Mouse (Mus musculus) heart, embryonic 12.5 days (tissue): ENCODE measurements around the gene Slc8a3. TPM values are rescaled to one million over a fixed set of nuclear protein-coding genes. Genes with fewer than 3 reads are reported as not detected.

Experiments used
- ATAC-seq: fragments of 200-750 bp; cut with Nextera tagmentation; 2 replicates; pipeline ENCODE4 v1.8.0; 2017; ENCODE audit warnings: moderate TSS enrichment, moderate library complexity; ENCODE audit not compliant: insufficient number of reproducible peaks, low FRiP score
- H3K27ac ChIP-seq: fragments of 300-500 bp; sonication (generic); 2 replicates; pipeline ENCODE4 v1.5.1; 2016; ENCODE audit warnings: mild to moderate bottlenecking, moderate library complexity; ENCODE audit not compliant: poor library complexity, severe bottlenecking
- H3K27me3 ChIP-seq: fragments of 300-500 bp; sonication (generic); replicated peaks from 2 replicates; pipeline ENCODE4 v1.6.1; 2016; ENCODE audit warnings: mild to moderate bottlenecking, moderate library complexity
- H3K36me3 ChIP-seq: fragments of 300-500 bp; sonication (generic); 2 replicates; pipeline ENCODE4 v1.6.1; 2016; ENCODE audit warnings: mild to moderate bottlenecking, moderate library complexity
- H3K4me1 ChIP-seq: fragments of 300-500 bp; sonication (generic); replicated peaks from 2 replicates; pipeline ENCODE4 v1.6.1; 2016; ENCODE audit warnings: mild to moderate bottlenecking
- H3K4me2 ChIP-seq: fragments of 300-500 bp; sonication (generic); 2 replicates; pipeline ENCODE4 v1.6.1; 2016; ENCODE audit warnings: mild to moderate bottlenecking, moderate library complexity
- H3K4me3 ChIP-seq: fragments of 300-500 bp; sonication (generic); 2 replicates; pipeline ENCODE4 v1.5.1; 2016; ENCODE audit warnings: mild to moderate bottlenecking
- H3K9ac ChIP-seq: fragments of 300-500 bp; sonication (generic); 2 replicates; pipeline ENCODE4 v1.6.1; 2016; ENCODE audit warnings: mild to moderate bottlenecking, moderate library complexity
- H3K9me3 ChIP-seq: fragments of 300-500 bp; sonication (generic); replicated peaks from 2 replicates; pipeline ENCODE4 v1.6.1; 2016; ENCODE audit warnings: mild to moderate bottlenecking, moderate library complexity
- WGBS: fragments of 180-500 bp; shearing (Covaris S2); methylation state at CpG from one replicate; pipeline ENCODE4 v1.1.7; 2016; 5-methylcytosine and 5-hydroxymethylcytosine counted together
- polyA plus RNA-seq: library from polyadenylated mRNA; unstranded; fragments of >200 nt; fragmentation: Nextera tagmentation; extraction: Ambion mirVana; gene quantifications from 2 replicates; pipeline ENCODE4 v1.2.1, GENCODE M21; 2016

The Slc8a3 gene
- polyA plus RNA-seq, 1 experiment from 2014 or later = 0.43 TPM

DNA sequence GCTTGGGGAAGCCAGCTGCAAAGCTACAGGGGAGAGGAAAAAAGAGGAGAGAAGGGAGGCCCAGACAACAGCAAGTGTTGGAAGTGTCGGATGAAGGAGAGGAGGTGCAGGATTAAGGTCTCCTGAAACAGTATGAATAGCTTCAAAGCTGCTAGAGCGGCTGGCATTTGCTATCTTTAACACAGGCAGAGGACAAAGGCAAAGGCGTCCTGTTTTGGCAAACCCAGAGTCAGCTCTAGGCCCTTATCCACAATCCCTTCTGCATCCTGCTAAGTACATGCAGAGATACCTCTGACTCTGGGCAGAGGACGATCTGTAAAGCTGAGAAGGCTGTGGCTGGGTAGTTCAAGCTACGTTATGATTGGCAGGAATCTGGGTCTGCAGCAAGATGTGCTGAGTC is 38.4 kb downstream of the Slc8a3 start:
- peaks cover 11% of the 10 kb centered on the region for H3K4me1 ChIP-seq
- 0 out of 2 replicates have a peak, but pooled peaks cover 4% of the 10 kb centered on the region for H3K9me3 ChIP-seq
- 20% methylated on average over 5 of the region's 5 CpGs for WGBS
- H3K27ac ChIP-seq = no peak overlapping the region
- no peak overlapping the region for H3K4me2 ChIP-seq
- no peaks in the 10 kb centered on the region for H3K36me3 ChIP-seq
- H3K4me3 ChIP-seq = no peak overlapping the region
- H3K9ac ChIP-seq = no peak overlapping the region
- H3K27me3 ChIP-seq = no peaks in the 10 kb centered on the region
- no peak for ATAC-seq

DNA sequence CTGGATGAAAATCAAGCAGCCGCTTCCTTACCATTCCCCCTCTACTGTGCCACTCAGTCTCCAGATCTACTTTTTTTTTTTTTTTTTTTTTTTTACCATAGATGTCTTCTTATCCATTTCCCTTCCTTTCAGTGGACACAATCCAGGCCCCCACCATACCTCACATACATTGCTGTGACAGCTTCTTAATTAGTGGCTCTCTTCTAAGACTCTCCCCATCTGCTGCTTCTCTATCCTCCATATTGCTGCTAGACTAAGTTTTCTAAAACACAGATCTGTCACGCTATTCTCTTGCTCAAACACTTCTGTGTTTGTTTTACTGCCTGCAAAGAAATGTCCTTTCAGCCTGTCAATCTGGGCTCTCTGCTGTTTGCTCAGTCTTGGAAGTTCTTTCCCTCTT is 54.9 kb downstream of the Slc8a3 start:
- Histone ChIP-seq H3K9ac (no peak overlapping the region), H3K27me3 (no peaks in the 10 kb centered on the region), H3K9me3 (no peaks in the 10 kb centered on the region), H3K36me3 (no peaks in the 10 kb centered on the region), H3K4me1 (no peaks in the 10 kb centered on the region), H3K4me3 (no peak overlapping the region), H3K27ac (no peak overlapping the region), H3K4me2 (no peak overlapping the region)
- ATAC-seq = no peak
- 77% methylated on average over 2 of the region's 2 CpGs for WGBS

DNA sequence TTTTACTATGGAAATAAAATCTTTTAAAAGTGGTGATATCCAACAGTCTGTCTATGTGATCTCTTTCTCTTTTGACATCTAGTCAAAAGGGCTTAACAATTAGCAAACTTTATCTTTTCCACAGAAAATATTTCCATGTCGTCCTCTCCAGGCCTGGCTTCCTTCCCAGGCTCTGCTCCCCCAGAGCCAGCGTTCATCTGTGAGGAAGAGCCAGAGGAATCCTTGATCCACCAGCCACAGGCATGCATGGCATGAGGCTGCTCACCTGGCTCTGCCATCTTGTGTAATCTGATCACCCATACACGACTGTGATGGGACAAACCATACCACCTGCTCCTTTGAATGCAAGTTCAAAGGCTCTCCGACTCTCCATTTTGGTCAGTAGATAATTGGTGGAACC is 58.4 kb downstream of the Slc8a3 start:
- H3K36me3 ChIP-seq = no peaks in the 10 kb centered on the region
- H3K9me3 ChIP-seq = no peaks in the 10 kb centered on the region
- H3K27ac ChIP-seq = no peak overlapping the region
- no peaks in the 10 kb centered on the region for H3K4me1 ChIP-seq
- H3K9ac ChIP-seq = no peak overlapping the region
- no peaks in the 10 kb centered on the region for H3K27me3 ChIP-seq
- ATAC-seq = no peak
- WGBS = 56% methylated on average over 4 of the region's 4 CpGs
- H3K4me3 ChIP-seq = no peak overlapping the region
- no peak overlapping the region for H3K4me2 ChIP-seq

DNA sequence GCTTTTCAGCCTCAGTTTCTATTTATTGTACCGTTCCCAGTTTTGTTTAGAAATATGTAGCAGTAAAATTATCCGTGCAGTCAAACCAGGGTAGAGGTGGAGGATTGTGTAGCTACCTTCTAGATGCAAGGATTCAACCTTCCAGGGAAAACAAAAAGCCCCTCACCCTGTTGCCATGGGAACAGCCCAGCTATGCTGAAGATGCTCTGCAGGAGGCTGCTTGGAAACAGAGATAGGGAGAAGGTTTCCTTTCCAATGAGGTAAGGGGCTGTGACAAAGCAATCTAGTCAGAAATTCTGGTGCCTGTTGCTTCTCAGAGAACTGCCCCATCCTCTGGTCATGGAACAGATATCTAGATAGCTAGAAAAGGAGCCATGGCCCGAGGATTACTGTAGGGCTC is 59.6 kb downstream of the Slc8a3 start:
- Histone ChIP-seq H3K27me3 (no peaks in the 10 kb centered on the region), H3K9me3 (no peaks in the 10 kb centered on the region), H3K4me2 (no peak overlapping the region), H3K9ac (no peak overlapping the region), H3K4me1 (no peaks in the 10 kb centered on the region), H3K36me3 (no peaks in the 10 kb centered on the region), H3K27ac (no peak overlapping the region), H3K4me3 (no peak overlapping the region)
- no peak for ATAC-seq
- 53% methylated on average over 3 of the region's 3 CpGs for WGBS

DNA sequence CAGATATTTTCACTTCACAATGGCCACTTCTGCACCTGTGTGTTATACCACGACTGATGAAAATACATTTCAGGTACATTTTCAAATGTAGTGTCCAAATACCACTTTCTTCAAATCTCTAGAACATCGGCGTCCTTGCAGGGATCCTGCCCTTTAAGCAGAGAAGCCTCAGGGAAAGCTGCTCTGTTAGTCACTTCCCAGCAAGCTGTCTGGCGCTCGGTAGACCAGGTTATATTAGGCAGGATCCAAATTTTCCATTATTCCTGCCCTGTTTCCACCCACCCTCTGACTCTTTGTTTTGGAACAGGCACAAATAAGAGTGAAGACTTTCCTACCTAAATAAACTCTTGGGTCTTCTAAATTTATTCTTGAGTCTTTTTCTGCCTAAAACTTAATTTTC is 63.7 kb downstream of the Slc8a3 start:
- Histone ChIP-seq H3K27ac (no peak overlapping the region), H3K9me3 (no peaks in the 10 kb centered on the region), H3K27me3 (no peaks in the 10 kb centered on the region), H3K36me3 (no peaks in the 10 kb centered on the region), H3K4me1 (no peaks in the 10 kb centered on the region), H3K4me2 (no peak overlapping the region), H3K9ac (no peak overlapping the region), H3K4me3 (no peak overlapping the region)
- ATAC-seq = no peak
- whole genome bisulfite sequencing = 76% methylated on average over 5 of the region's 5 CpGs

DNA sequence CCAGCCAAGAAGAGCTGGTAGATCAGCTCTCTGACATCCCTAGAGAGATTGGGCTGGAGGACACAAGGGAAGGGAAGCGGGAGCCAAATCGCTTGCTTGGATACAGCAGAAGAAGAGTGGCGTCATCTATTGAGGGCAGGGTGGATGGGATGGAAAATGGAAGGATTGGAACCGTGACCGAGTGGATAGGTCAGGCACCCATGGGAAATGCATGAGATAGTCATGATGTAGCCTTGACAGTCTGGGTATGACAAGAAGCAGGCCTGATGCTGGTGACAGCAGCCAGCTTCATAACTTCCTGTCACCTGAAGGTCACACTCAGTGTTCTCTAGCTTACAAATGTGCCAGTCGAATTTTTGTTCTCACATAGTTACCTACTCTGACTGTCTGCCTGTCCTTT is 70.2 kb downstream of the Slc8a3 start:
- H3K9me3 ChIP-seq = no peaks in the 10 kb centered on the region
- H3K4me1 ChIP-seq = peaks cover 12% of the 10 kb centered on the region; the same call in 1 of the 2 replicates
- WGBS = 56% methylated on average over 6 of the region's 6 CpGs
- H3K27me3 ChIP-seq = no peaks in the 10 kb centered on the region
- no peak overlapping the region for H3K27ac ChIP-seq
- H3K9ac ChIP-seq = no peak overlapping the region
- no peaks in the 10 kb centered on the region for H3K36me3 ChIP-seq
- no peak overlapping the region for H3K4me3 ChIP-seq
- no peak overlapping the region for H3K4me2 ChIP-seq
- ATAC-seq = no peak

DNA sequence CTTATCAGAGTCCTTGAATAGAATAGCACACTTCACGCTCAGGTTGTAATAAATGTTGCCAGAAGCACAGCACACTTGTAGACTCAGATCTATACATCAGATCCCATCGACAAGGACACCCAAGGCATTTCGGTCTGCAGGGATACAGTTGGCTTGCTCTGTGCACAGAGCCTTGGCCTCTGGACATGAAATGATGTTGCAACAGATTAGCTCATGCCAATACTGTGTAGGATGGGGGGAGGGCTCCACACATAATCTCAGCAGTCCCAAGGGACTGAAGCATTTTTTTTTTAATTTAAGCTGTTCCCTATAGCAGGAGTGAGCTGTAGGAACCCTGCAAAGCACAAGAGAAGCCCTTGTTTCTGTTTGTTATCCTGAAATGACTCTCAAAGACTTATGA is 74.8 kb downstream of the Slc8a3 start:
- H3K36me3 ChIP-seq = no peaks in the 10 kb centered on the region
- no peak overlapping the region for H3K4me2 ChIP-seq
- no peak overlapping the region for H3K9ac ChIP-seq
- H3K4me1 ChIP-seq = peaks cover 7% of the 10 kb centered on the region; the same call in 1 of the 2 replicates
- no peaks in the 10 kb centered on the region for H3K9me3 ChIP-seq
- ATAC-seq = no peak
- 61% methylated on average over 3 of the region's 3 CpGs for WGBS
- no peak overlapping the region for H3K27ac ChIP-seq
- H3K4me3 ChIP-seq = no peak overlapping the region
- H3K27me3 ChIP-seq = no peaks in the 10 kb centered on the region

DNA sequence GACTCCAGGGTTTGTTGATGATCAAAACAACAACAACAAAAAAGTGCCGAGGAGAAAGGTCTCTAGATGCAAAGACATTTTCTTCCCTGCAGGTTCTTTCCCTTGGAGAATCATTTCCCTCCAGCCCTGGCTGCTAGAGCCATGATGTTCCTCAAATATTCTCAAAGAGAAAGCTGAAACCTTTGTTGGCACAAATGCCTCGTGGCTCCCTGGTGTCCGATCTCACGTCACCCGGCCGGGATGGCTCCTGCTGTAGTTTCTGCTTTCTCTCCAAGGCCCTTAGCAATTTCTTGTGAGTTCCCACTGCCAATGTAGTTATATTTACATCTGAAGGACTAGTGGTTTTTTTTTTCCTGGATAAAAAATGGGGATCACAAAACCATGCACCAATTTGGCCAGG is 87.6 kb downstream of the Slc8a3 start:
- Histone ChIP-seq H3K9me3 (no peaks in the 10 kb centered on the region), H3K4me1 (peaks cover 4% of the 10 kb centered on the region; the same call in 1 of the 2 replicates), H3K27ac (no peak overlapping the region), H3K9ac (no peak overlapping the region), H3K27me3 (no peaks in the 10 kb centered on the region), H3K4me3 (no peak overlapping the region), H3K36me3 (no peaks in the 10 kb centered on the region), H3K4me2 (no peak overlapping the region)
- 72% methylated on average over 6 of the region's 6 CpGs for WGBS
- no peak for ATAC-seq

DNA sequence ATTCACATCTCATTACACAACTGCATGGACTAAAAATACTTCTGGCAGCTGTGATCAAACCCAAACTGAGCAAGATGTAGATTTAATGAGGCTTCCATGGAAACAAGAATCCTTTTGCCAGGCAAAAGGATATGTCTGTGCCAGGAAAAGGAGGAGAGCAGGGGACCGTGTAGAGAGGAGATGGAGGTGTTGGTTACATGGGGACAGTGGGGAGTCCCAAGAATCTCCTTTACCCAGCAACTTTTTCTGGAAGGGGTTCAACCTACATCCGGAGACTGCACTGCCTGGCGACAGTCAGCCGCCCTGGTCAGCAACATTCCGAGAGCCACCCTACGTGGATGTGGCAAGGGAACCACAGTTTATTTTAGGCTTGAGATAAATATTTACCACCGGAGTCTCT is 88.0 kb downstream of the Slc8a3 start:
- no peak for ATAC-seq
- Histone ChIP-seq H3K27me3 (no peaks in the 10 kb centered on the region), H3K36me3 (no peaks in the 10 kb centered on the region), H3K4me2 (no peak overlapping the region), H3K4me1 (peaks cover 4% of the 10 kb centered on the region; the same call in 1 of the 2 replicates), H3K4me3 (no peak overlapping the region), H3K27ac (no peak overlapping the region), H3K9ac (no peak overlapping the region), H3K9me3 (no peaks in the 10 kb centered on the region)
- 62% methylated on average over 7 of the region's 7 CpGs for WGBS

DNA sequence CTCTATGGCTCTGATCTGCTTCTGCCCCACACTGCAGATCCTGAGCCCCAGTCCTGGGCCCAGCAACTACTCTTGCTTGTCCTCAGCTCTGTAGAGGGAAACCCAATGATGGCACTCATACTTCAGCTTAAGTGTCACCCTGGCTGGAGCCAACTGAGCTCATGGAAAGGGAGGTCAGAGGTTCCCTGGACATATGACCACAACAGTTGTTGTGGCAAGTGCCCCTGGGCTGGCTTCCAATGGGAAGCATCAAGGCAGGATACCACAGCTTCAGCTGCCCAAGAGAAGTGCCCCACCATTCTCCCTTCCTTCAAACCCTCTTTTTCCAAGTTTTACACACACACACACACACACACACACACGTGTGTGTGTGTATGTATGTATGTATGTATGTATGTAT is 88.5 kb downstream of the Slc8a3 start:
- ATAC-seq = no peak
- Histone ChIP-seq H3K4me1 (peaks cover 4% of the 10 kb centered on the region; the same call in 1 of the 2 replicates), H3K4me2 (no peak overlapping the region), H3K36me3 (no peaks in the 10 kb centered on the region), H3K9me3 (no peaks in the 10 kb centered on the region), H3K4me3 (no peak overlapping the region), H3K27me3 (no peaks in the 10 kb centered on the region), H3K9ac (no peak overlapping the region), H3K27ac (no peak overlapping the region)
- WGBS = 64% methylated on average over 1 of the region's 1 CpGs

DNA sequence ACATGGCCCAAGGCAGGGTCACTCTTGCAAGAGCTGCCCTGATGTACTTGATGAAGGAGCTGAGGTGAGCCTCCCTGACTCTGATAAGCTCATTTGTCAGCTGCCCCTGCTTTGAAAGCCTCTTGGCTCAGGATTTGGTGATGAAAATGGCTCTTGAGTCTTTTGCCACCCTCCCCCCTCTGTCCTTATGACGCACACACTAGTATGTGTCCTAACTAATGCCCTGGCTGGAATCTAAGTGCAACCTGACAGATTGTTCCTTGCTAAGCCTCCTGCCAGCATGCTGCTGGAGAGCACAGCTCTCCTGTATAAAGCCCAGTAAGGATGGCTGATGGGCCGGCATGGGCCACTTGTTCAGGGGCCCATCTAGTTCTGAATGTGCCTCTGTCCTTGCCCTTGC is 91.3 kb downstream of the Slc8a3 start:
- peaks cover 4% of the 10 kb centered on the region; the same call in 1 of the 2 replicates for H3K4me1 ChIP-seq
- no peak overlapping the region for H3K4me2 ChIP-seq
- no peaks in the 10 kb centered on the region for H3K27me3 ChIP-seq
- ATAC-seq = no peak
- H3K9me3 ChIP-seq = no peaks in the 10 kb centered on the region
- 34% methylated on average over 2 of the region's 2 CpGs for WGBS
- no peak overlapping the region for H3K9ac ChIP-seq
- no peak overlapping the region for H3K4me3 ChIP-seq
- H3K27ac ChIP-seq = no peak overlapping the region
- H3K36me3 ChIP-seq = no peaks in the 10 kb centered on the region

DNA sequence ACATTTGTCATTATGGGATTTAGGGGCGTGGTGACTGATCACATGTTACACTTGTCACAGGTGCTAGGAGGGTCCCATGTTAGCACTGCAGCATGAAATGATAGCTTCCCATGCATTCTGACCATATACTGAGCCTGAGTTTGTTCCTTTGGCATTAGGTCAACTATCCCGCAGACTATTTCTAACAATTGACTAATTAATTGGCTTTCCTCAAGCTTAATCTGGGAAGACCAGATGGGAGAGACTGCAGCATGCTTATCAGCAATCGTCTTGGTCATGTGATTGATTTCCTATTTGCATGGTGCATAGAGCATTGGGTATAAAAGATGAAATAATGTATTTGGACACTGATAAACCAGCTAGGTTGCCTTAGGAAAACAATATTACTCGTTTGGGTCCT is 91.9 kb downstream of the Slc8a3 start:
- H3K9me3 ChIP-seq = no peaks in the 10 kb centered on the region
- ATAC-seq = no peak
- no peak overlapping the region for H3K4me3 ChIP-seq
- H3K9ac ChIP-seq = no peak overlapping the region
- H3K4me1 ChIP-seq = peaks cover 4% of the 10 kb centered on the region; the same call in 1 of the 2 replicates
- no peak overlapping the region for H3K27ac ChIP-seq
- no peaks in the 10 kb centered on the region for H3K27me3 ChIP-seq
- WGBS = 72% methylated on average over 4 of the region's 4 CpGs
- H3K36me3 ChIP-seq = no peaks in the 10 kb centered on the region
- H3K4me2 ChIP-seq = no peak overlapping the region
